Mouse (Mus musculus) forebrain, postnatal 0 days (tissue): ENCODE data around the gene Acaca. TPM values are rescaled to one million over a fixed set of nuclear protein-coding genes. Genes with fewer than 3 reads are reported as not detected.
A peak's percentile ranks its signal among the peaks of the same experiment; 100 is the strongest.

Experiments used
- ATAC-seq: fragments of 200-750 bp; cut with Nextera tagmentation; 2 replicates; pipeline ENCODE4 v1.8.0; 2017; ENCODE audit warnings: mild to moderate bottlenecking, moderate library complexity
- DNase-seq: peaks from one replicate; pipeline ENCODE4 v3.0.0-alpha.2; 2015
- H3K27ac ChIP-seq: fragments of 300-500 bp; sonication (generic); 2 replicates; pipeline ENCODE4 v1.5.1; 2014; ENCODE audit warnings: low read depth, mild to moderate bottlenecking, antibody characterized with exemption, low read length, moderate library complexity, mixed read lengths
- H3K27me3 ChIP-seq: fragments of 300-500 bp; sonication (generic); 2 replicates; pipeline ENCODE4 v1.6.1; 2014; ENCODE audit warnings: mild to moderate bottlenecking, low read length, mixed read lengths; ENCODE audit not compliant: insufficient read depth
- H3K36me3 ChIP-seq: fragments of 300-500 bp; sonication (generic); 2 replicates; pipeline ENCODE4 v1.6.1; 2014; ENCODE audit warnings: mild to moderate bottlenecking, moderate library complexity; ENCODE audit not compliant: insufficient read depth
- H3K4me1 ChIP-seq: fragments of 300-500 bp; sonication (generic); 2 replicates; pipeline ENCODE4 v1.6.1; 2014; ENCODE audit warnings: antibody characterized with exemption; ENCODE audit not compliant: insufficient read depth
- H3K4me2 ChIP-seq: fragments of 300-500 bp; sonication (generic); 2 replicates; pipeline ENCODE4 v1.6.1; 2014; ENCODE audit warnings: low read depth, mild to moderate bottlenecking, moderate library complexity
- H3K4me3 ChIP-seq: fragments of 300-500 bp; sonication (generic); 2 replicates; pipeline ENCODE4 v1.5.1; 2014; ENCODE audit warnings: low read depth, low read length, mixed read lengths
- H3K9ac ChIP-seq: fragments of 300-500 bp; sonication (generic); 2 replicates; pipeline ENCODE4 v1.6.1; 2014; ENCODE audit warnings: mild to moderate bottlenecking
- H3K9me3 ChIP-seq: fragments of 300-500 bp; sonication (generic); 2 replicates; pipeline ENCODE4 v1.6.1; 2016; ENCODE audit warnings: low read length
- CTCF ChIP-seq: sonication (generic); IDR thresholded peaks from 2 replicates; pipeline ENCODE4 v1.5.1; 2016; ENCODE audit warnings: antibody characterized with exemption, control low read depth, low read depth
- WGBS: fragments of 180-500 bp; shearing (Covaris S2); extraction: QIAGEN DNeasy Blood & Tissue Kit; methylation state at CpG from one replicate; pipeline ENCODE4 v1.1.7; 2014; 5-methylcytosine and 5-hydroxymethylcytosine counted together
- polyA plus RNA-seq: library from polyadenylated mRNA; unstranded; fragments of >200 nt; fragmentation: Nextera tagmentation; extraction: Ambion mirVana; gene quantifications from 2 replicates; pipeline ENCODE4 v1.2.1, GENCODE M21; 2015
- total RNA-seq: library from RNA; depleted of rRNA; stranded (reverse); fragments of >200 nt; gene quantifications from 2 replicates; pipeline ENCODE4 v1.2.3, GENCODE M21; 2014

Gene Acaca
- total and polyA plus RNA-seq, 2 experiments from 2014 or later = 16.5 to 200 TPM

DNA sequence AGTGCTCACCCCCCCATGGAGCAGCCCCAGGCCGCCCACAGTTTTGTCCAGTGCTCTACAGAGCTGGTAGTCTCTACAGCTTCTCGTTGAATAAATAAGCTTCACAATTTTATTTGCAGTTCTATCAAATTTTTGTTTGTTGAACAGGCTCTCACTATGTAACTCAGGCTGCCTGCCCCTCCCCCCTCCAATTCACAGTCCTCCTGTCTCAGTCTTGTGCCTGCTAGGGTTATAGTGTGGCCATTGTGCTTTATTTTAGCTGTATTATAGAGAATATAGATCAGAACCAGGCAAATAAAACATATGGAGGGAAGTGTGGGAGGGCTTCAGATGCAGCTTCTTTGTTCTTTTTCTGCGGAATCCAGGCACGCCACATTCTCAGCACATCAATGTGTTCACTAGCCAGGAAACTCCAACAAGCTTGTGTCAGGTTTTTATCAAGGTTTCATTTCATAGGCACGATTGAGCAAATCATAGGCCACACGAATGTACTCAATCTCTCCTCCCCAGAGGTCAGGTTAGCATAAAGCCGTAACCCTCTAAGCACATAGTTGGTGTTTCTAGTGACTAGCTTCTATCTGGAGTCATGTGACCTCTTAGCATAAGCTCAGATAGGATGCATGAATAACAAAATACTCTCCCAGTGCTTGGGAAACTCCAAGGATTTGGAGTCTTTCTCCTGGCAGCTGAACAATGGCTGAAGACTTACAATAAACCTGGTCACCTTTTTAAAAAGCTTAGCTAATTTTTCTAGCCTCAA lies 153.7 kb downstream of the Acaca start:
- Histone ChIP-seq H3K27me3 (no peaks in the 10 kb centered on the region), H3K9me3 (no peaks in the 10 kb centered on the region), H3K4me3 (no peak overlapping the region), H3K4me2 (no peak overlapping the region), H3K4me1 (no peaks in the 10 kb centered on the region), H3K27ac (no peak overlapping the region), H3K36me3 (peaks cover 26% of the 10 kb centered on the region; the same call in 1 of the 2 replicates), H3K9ac (no peak overlapping the region)
- WGBS = 65% methylated on average over 7 of the region's 7 CpGs
- ATAC-seq (no peak), DNase-seq (peak; percentile 14)
- no peak for TF ChIP-seq CTCF

DNA sequence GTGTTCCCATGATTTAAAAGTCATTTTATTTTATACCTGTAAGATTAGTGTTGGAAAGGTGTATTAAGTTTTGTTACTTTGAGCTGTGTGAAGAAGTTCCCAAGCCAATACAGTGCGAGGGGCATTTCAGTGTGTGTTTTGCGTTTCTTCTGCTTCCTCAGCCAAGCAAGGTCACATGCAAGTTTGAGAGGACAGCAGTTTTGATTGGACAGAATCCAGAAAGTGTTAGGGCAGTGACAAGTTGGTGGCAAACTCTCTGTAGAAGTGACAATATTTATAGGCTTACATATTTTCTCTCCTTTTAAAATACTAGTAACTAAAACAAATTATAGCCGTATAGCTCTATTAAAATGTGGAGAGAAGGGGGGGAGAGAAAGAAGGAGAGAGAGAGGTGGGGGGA lies 161.3 kb downstream of the Acaca start:
- DNase-seq (no peak), ATAC-seq (no peak)
- WGBS = 61% methylated on average over 3 of the region's 3 CpGs
- Histone ChIP-seq H3K4me3 (no peak overlapping the region), H3K27ac (no peak overlapping the region), H3K9ac (no peak overlapping the region), H3K4me2 (no peak overlapping the region), H3K27me3 (no peaks in the 10 kb centered on the region), H3K4me1 (no peaks in the 10 kb centered on the region), H3K36me3 (peaks cover 11% of the 10 kb centered on the region), H3K9me3 (no peaks in the 10 kb centered on the region)
- TF ChIP-seq CTCF = no peak

DNA sequence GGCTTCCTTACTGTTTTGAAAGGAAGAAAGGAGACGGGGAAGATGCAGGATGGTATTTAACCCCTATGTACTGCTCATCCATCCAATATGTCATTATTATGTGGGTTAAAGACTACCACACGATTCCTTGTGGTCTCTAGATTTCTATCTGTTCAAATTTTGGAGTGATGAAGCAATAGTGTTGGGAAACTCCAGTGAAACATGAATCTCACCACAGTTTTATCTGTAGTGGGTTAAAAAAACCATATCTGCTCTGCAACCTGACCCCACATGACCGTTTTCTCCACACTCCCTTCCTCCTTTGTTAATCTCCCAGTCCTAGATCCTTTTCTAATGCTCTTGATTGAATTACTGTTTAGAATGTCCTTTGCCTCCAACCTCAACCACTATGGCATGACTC lies 163.1 kb downstream of the Acaca start:
- DNase-seq (no peak), ATAC-seq (no peak)
- H3K27me3 ChIP-seq = no peaks in the 10 kb centered on the region
- H3K4me1 ChIP-seq = no peaks in the 10 kb centered on the region
- H3K27ac ChIP-seq = no peak overlapping the region
- no peak overlapping the region for H3K4me2 ChIP-seq
- TF ChIP-seq CTCF = no peak
- no peak overlapping the region for H3K9ac ChIP-seq
- H3K36me3 ChIP-seq = peaks cover 15% of the 10 kb centered on the region
- 81% methylated on average over 3 of the region's 3 CpGs for WGBS
- H3K4me3 ChIP-seq = no peak overlapping the region
- H3K9me3 ChIP-seq = no peaks in the 10 kb centered on the region

DNA sequence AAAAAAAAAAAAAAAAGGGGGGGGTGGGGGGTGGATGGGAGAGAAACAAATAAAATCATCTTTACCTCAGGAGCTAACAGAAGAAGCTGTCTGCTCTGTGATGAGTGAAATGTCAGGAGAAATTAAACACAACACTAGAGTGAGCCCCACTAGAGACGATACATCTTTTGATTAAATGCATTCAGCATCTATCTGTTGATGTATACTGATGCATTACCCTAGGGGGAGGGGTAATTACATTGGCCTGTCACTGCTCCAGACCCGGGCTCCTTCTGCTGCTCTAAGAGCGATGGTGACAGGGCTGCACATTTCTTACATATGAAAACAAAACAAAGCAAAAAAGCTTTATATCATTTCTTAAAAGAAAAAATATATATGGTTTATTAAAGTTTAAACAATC lies 163.8 kb downstream of the Acaca start:
- no peak overlapping the region for H3K4me3 ChIP-seq
- no peak overlapping the region for H3K27ac ChIP-seq
- no peak for TF ChIP-seq CTCF
- no peaks in the 10 kb centered on the region for H3K9me3 ChIP-seq
- DNase-seq = no peak
- H3K4me2 ChIP-seq = no peak overlapping the region
- 74% methylated on average over 3 of the region's 3 CpGs for WGBS
- H3K9ac ChIP-seq = no peak overlapping the region
- ATAC-seq = no peak
- no peaks in the 10 kb centered on the region for H3K4me1 ChIP-seq
- H3K27me3 ChIP-seq = no peaks in the 10 kb centered on the region
- H3K36me3 ChIP-seq = peaks cover 15% of the 10 kb centered on the region

DNA sequence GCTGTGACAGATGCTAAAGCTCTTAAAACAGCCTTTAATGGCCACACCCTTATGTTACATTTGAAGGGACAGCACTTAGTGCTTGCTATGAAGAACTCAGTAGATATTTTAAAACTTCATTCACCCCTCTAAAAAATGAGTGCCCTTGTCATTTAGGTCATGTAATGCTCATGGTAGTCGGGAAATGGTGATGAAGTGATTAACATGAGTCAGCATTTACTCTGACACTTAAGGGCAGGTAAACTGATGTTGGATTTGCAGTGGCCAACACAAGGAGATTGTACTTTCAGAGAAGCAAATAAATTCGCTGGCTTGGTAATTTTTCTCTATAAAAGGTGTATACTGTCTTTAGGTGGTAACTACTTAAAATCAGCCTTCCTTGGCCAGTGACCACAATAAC lies 166.9 kb downstream of the Acaca start:
- no peaks in the 10 kb centered on the region for H3K9me3 ChIP-seq
- H3K36me3 ChIP-seq = peaks cover 25% of the 10 kb centered on the region
- 93% methylated on average over 2 of the region's 2 CpGs for WGBS
- H3K4me1 ChIP-seq = no peaks in the 10 kb centered on the region
- H3K9ac ChIP-seq = no peak overlapping the region
- ATAC-seq (no peak), DNase-seq (no peak)
- H3K27ac ChIP-seq = no peak overlapping the region
- no peak overlapping the region for H3K4me3 ChIP-seq
- no peak overlapping the region for H3K4me2 ChIP-seq
- no peaks in the 10 kb centered on the region for H3K27me3 ChIP-seq
- no peak for TF ChIP-seq CTCF

DNA sequence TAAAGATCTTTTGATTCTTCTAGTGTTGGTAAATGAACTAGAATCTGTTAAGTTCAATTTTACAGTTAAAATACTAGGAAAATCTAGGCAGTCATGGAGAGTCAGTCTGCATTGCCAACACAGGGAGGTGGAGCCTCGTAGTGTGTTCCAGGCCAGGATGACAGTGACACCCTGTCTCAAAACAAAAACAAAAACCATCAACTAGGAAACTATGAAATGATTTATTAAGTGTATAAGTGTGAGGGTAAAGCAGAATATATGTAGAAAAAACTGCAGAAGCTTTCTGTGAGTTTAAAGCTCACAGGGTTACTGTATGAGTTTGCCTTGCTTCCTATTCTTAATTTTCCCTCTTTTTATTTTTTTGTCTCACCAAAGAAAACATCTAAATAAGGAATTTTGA lies 176.0 kb downstream of the Acaca start:
- H3K9ac ChIP-seq = no peak overlapping the region
- H3K4me3 ChIP-seq = no peak overlapping the region
- 72% methylated on average over 1 of the region's 1 CpGs for WGBS
- H3K4me1 ChIP-seq = no peaks in the 10 kb centered on the region
- no peak overlapping the region for H3K4me2 ChIP-seq
- ATAC-seq (no peak), DNase-seq (no peak)
- no peaks in the 10 kb centered on the region for H3K9me3 ChIP-seq
- peaks cover 21% of the 10 kb centered on the region; the same call in 1 of the 2 replicates for H3K36me3 ChIP-seq
- no peaks in the 10 kb centered on the region for H3K27me3 ChIP-seq
- H3K27ac ChIP-seq = no peak overlapping the region
- no peak for TF ChIP-seq CTCF

DNA sequence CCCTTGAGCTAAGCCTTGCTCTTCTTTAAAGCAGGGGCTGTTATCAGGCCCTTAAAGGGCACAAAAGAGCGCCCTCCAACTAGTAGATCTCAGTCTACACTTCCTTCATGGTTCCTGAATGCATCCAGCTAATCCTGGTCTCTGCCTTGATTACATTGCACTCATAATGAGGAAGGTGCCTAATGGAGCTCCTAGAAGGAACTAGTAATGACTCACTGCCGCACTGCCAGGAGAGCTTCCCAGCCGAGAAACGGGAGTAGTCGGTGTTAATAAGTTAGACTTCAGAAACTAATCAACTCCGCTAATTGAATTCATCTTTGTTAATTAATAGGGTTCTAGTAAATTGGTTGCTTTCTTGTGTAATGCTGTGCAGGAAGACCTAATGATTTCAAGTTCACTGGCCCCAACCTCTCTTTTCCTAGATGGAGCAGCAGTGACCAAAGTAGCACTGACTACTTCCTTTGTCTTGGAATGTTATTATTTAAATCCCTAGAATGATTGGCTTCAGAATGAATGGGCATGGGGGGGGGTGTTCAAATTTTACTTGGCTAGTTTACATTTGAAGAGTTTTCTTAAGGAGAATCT lies 176.8 kb downstream of the Acaca start:
- Histone ChIP-seq H3K36me3 (0 out of 2 replicates have a peak, but pooled peaks cover 13% of the 10 kb centered on the region), H3K4me1 (no peaks in the 10 kb centered on the region), H3K9me3 (no peaks in the 10 kb centered on the region), H3K27me3 (no peaks in the 10 kb centered on the region), H3K27ac (no peak overlapping the region), H3K4me2 (no peak overlapping the region), H3K4me3 (no peak overlapping the region), H3K9ac (no peak overlapping the region)
- WGBS = 40% methylated on average over 6 of the region's 6 CpGs
- ATAC-seq = no peak
- DNase-seq = no peak
- no peak for TF ChIP-seq CTCF
